Comparison of ENCODE assay signal across 8 mouse cellular contexts in the genomic region with DNA sequence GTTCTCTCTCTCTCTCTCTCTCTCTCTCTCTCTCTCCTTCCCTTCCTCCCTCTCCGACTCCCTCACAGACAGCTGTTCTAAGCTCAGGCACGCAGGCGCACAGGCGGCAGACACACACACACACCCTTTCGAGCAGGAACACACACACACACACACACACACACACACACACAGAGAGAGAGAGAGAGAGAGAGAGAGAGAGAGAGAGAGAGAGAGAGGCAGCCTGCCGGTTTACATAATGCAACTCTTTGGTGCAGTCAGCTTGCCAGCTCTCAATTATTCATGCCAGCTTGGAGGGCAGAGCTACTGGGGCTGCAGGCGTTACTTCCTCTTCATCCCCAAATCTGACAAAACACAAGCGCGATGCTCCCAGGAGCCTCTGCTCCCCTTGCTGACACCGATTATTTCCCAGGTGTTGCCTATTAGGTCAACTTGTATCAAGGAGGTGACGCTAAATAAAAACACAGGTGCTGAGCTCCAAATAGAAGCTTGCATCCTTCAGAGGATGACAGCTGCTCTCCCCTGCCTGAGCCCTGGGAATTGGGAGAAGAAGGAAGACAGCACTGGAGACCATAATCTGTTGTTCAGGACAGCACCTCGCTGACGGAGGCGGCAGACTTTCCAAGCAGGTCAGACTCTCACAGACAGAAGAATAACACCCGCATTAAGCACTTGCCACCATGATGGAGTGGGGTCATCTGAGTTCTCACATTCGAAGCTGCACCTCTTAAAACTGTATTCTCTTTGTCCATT.
DNase-seq lines count a peak whose midpoint lies in the region; ATAC-seq and TF ChIP-seq lines count a peak whose summit lies in the region.

No protein-coding gene starts in this region.

- peak; percentile 40 for DNase-seq in kidney, adult 2 months
- no peak for DNase-seq in kidney, adult 18-20 months
- DNase-seq in embryonic facial prominence, embryonic 10.5 days (ENCODE audit: low spot score): peak; percentile 62
- DNase-seq in layer of hippocampus, postnatal 14 days (ENCODE audit: low spot score in 2 of 2): peak; percentile 85 to 90
- peak; percentile 27 for DNase-seq in lung, postnatal 25 days (ENCODE audit: low spot score)
- peak; percentile 90 to 93 for DNase-seq in right cerebral cortex, postnatal 10 days (ENCODE audit: low spot score in 2 of 2)
- DNase-seq in ovary, postnatal 10 days (ENCODE audit: low spot score): no peak

- H3K9me3 ChIP-seq in embryonic facial prominence, embryonic 10.5 days: no peaks in the 10 kb centered on the region
- no peaks in the 10 kb centered on the region for H3K9me3 ChIP-seq in heart, embryonic 15.5 days (replicated peaks)

- no peak overlapping the region for H3K27ac ChIP-seq in kidney, adult 2 months (ENCODE audit: insufficient read depth, low read depth, low read length)
- peak overlapping the region; percentile 73 for H3K27ac ChIP-seq in embryonic facial prominence, embryonic 10.5 days (replicated peaks)
- 0 out of 2 replicates have a peak overlapping the region, but pooled peaks have one; percentile 2 for H3K27ac ChIP-seq in heart, embryonic 15.5 days

- no peak for TF ChIP-seq POLR2A in kidney, adult 2 months (IDR thresholded peaks at IDR 0.05; ENCODE audit: low read depth, low read length)

- H3K36me3 ChIP-seq in kidney, adult 2 months (ENCODE audit: control insufficient read depth, insufficient read depth, low read length): no peaks in the 10 kb centered on the region
- H3K36me3 ChIP-seq in embryonic facial prominence, embryonic 10.5 days (replicated peaks): no peaks in the 10 kb centered on the region
- H3K36me3 ChIP-seq in heart, embryonic 15.5 days: no peaks in the 10 kb centered on the region

- peak; percentile 68 for ATAC-seq in heart, embryonic 15.5 days (replicated peaks; ENCODE audit: insufficient number of reproducible peaks, insufficient read depth, low FRiP score, low read depth)

- no peak for TF ChIP-seq CTCF in kidney, adult 2 months (conservative IDR thresholded peaks at IDR 0.05; ENCODE audit: insufficient read depth, insufficient read length, low read depth, low read length)

- no peaks in the 10 kb centered on the region for H3K27me3 ChIP-seq in kidney, adult 2 months (replicated peaks; ENCODE audit: control insufficient read depth, insufficient read depth, low read length)
- no peaks in the 10 kb centered on the region for H3K27me3 ChIP-seq in embryonic facial prominence, embryonic 10.5 days (replicated peaks; ENCODE audit: low read depth, poor library complexity, severe bottlenecking)
- no peaks in the 10 kb centered on the region for H3K27me3 ChIP-seq in heart, embryonic 15.5 days

- no peak overlapping the region for H3K4me3 ChIP-seq in kidney, adult 2 months (ENCODE audit: insufficient read depth, low read depth, low read length)
- H3K4me3 ChIP-seq in embryonic facial prominence, embryonic 10.5 days: peak overlapping the region; percentile 51
- H3K4me3 ChIP-seq in heart, embryonic 15.5 days: peak overlapping the region; percentile 25

- H3K4me2 ChIP-seq in heart, embryonic 15.5 days: peak overlapping the region; percentile 61

- peaks cover 4% of the 10 kb centered on the region for H3K4me1 ChIP-seq in kidney, adult 2 months (ENCODE audit: control insufficient read depth, insufficient read depth, low read length)
- H3K4me1 ChIP-seq in embryonic facial prominence, embryonic 10.5 days: peaks cover 26% of the 10 kb centered on the region
- peaks cover 25% of the 10 kb centered on the region for H3K4me1 ChIP-seq in heart, embryonic 15.5 days (replicated peaks)

- WGBS in kidney, adult 2 months: 17% methylated on average over 16 of the region's 16 CpGs
- 23% methylated on average over 16 of the region's 16 CpGs for WGBS in embryonic facial prominence, embryonic 10.5 days
- whole genome bisulfite sequencing in heart, embryonic 15.5 days: 16% methylated on average over 15 of the region's 16 CpGs

- H3K9ac ChIP-seq in heart, embryonic 15.5 days: no peak overlapping the region

Comparison
In these comparisons a context has a peak if more than half of its experiments do, and no peak if none do; other contexts are left out.
1. DNase-seq: peak in kidney, adult 2 months (single experiment), embryonic facial prominence, embryonic 10.5 days (single experiment), layer of hippocampus, postnatal 14 days (2 of 2), lung, postnatal 25 days (single experiment) and right cerebral cortex, postnatal 10 days (2 of 2); none in kidney, adult 18-20 months (single experiment) and ovary, postnatal 10 days (single experiment).